Mouse (Mus musculus) cerebellum, postnatal 10 days (tissue): Measurements from ENCODE around the gene Kcnh2.

Experiments
- DNase-seq, 2 experiments: peaks; one replicate each; pipeline ENCODE4 v3.0.0; 2021; ENCODE audit warnings: mixed read lengths in 2 of 2

Gene Kcnh2

DNA sequence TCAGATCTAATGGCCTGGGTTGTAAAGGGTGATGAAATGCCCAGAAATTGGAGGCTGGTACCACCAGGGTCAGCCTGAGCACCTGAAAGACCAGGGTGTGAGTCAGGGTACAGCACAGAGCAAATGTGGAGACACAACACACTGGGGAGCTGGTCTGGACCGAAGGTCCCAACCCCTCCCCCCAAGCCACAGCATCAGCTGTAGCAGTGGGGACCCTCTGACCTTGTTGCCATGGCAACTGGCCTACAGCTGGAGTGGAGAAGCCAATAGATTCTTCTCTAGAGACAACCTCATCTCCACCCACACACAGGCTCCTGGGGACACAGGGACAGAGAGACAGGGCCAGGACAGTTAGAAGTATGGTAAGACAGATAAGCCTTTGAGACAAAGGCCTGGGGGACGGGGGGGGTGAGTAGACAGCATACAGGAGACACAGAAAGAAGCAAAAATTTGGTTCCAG, 7.4 kb downstream of the Kcnh2 start:
- DNase-seq = peak; percentile 60

GRCm38 (mm10) chr5:24343379-24343778, 8.0 kb downstream of the Kcnh2 start:
- no peak for DNase-seq

DNA sequence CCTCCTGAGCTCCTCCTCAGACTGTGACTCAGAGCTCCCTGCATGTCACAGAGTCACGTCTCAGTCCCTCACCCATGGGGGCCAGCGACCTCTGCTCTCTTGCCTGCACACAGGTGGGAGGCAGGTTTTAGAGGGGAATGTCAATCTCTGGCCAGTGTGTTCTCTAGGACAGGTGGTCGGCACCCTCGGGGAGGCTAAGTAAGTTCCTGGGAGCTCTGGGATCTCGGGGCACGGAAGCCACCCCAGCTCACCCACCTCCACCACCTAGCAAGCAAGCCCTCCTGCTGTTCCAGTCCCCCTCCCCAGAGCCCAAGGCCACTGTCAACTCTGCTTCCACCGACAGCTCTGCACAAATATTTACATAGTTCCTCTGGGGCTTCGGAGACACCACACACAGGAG, 8.4 kb downstream of the Kcnh2 start:
- no peak for DNase-seq

GRCm38 (mm10) chr5:24342205-24342963, 9.0 kb downstream of the Kcnh2 start:
- DNase-seq = no peak

DNA sequence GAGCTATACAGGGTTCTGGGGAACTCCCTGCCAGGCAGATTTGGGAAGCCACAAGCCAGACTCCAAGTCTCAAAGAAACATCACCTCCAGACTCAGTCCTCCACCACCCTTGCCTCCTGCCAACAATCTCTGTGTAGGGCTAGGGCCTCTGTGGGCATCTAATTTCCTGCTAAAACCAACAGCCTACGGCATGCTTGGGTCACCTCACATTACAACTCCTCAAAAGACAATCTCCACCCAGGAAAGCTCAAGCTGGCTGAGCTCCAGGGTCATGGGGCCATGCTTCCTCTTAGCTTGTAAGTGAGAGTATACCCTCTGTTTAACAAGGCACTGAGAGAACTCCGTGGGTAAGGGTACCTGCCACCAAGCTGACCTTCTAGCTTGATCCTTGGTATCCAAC, 13.6 kb downstream of the Kcnh2 start:
- DNase-seq = no peak

DNA sequence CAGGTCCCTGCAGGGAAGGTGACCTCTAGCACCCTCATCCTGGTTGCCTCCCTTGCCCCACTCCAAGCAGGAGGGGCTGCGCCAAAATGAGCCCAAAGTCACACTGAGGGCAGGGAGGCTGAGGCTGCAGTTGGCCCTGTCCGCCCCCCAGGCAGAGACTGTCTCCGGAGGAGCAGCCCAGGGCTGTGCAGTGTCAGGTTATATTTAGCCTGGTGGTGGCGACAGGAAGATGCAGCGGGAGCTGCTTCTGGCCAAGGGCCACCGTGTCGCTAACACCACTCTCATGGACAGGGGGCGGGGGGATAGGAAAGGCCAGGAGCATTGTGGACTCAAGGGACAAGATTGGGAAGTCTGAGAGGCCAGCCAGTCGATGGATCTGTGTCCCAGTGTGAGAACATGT, 14.0 kb downstream of the Kcnh2 start:
- DNase-seq = peak; percentile 60 to 62

- peak; percentile 83 to 84 for DNase-seq
Observed at GRCm38 (mm10) chr5:24335888-24336511, 15.4 kb downstream of the Kcnh2 start.

DNA sequence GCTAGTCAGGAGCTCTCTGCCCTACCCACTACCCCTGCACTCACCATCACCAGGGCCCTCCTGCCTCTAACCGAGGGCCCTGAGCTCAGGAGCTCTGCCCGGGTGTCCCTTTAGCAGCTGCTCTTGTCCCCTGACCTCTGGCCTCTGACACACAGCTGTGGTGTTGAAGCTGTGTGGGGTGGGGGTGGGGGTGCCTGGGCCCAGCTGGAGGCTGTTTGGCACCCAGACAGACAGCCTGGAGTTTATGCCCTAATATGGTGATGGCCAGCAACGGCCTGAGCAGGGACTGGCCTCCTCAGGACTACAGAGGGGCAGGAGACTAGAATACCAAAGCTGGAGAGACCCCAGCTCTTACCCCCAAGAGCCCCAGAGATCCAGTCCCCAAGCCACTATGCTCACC, 16.7 kb downstream of the Kcnh2 start:
- no peak for DNase-seq

DNA sequence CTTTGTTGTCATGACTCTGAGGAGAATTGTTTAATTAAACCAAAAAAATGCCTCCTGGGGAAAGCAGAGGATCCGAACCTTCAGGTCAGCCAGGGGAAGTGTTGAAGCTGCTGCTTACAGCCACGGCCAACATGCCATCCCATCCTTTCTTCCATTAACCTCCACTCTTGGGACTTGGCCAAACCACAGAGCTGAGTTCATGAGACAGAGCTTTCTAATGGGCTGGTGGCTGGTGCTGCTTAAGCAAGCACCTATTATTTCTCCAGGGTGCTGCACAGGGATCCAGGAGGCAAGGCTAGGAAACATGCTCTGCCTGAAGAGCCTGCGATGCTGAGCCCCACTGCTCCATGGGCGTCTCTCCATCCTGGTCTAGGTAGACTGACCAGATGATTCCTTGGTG, 19.0 kb downstream of the Kcnh2 start:
- DNase-seq = no peak

GRCm38 (mm10) chr5:24329965-24330298, 21.5 kb downstream of the Kcnh2 start:
- DNase-seq = no peak

- peak; percentile 90 to 95 for DNase-seq
Observed at GRCm38 (mm10) chr5:24329212-24329964, 22.0 kb downstream of the Kcnh2 start.

- peak; percentile 84 to 89 for DNase-seq
Observed at GRCm38 (mm10) chr5:24328813-24329211, 22.6 kb downstream of the Kcnh2 start.

DNA sequence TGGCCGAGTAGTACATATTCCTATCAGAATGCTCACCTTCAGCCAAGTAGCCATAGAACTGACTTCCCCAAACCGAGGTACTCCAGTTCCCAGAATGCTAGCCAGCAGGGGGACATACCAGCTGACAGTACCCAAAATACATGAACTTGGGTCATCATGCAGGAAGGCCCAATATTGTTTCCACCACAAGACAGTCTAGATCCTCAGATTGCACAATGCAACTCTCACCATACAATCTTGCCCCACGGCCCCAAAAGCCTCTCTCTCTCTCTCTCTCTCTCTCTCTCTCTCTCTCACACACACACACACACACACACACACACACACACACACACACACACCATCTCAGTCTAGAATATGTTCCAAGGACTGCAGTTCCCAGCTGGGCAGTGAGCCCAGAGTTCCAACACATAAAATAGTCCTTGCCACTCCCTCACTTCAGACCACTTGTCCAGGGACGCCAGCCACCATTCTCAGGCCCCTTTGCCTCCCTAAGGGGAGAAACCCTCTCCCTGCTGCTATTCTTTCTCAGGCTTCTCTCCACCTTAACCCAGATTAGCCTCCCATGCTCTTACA, 24.5 kb downstream of the Kcnh2 start:
- DNase-seq = peak in 1 of 2 experiments; percentile 42

DNA sequence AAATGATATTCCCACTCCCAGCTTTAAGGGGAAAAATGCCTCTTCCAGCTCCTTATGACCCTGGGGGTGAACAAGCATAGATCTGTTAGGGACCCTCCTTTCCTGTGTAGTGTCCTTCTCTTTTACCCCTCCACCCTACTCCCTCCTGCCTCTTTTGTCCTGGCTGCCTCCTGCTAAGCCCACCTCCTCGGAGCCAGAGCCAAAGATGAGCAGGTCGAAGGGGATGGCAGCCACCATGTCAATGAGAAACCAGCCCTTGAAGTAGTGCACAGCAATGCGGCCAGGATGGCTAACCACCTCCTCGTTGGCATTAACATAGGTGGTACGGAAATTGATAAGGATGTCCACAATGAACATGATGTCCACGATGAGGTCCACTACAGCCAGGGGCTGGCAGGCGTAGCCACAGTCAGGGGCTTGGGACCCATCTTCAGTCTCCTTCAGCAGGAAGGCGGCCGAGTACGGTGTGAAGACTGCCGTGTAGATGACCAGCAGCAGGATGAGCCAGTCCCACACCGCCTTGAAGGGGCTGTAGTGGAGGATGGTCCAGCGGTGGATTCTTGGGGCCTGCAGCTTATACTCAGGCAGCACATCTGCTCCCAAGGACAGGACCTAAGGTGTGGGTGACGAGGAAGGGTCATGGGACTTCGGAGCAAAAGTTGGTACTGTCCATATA, 25.1 kb downstream of the Kcnh2 start:
- DNase-seq = no peak

DNA sequence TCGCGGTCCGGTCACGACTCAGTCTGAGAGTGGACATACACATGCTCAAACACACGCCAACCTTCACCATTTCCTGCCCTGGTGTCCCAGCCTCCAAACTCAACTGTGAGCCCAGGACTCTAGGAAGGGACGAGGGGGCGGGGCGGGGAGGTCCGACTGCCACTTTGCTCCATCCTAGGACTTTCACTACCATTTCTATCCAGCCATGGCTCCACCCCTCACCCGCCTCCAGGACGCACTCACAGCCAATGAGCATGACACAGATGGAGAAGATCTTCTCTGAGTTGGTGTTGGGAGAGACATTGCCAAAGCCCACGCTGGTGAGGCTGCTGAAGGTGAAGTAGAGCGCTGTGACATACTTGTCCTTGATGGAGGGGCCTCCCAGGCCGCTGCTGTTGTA, 26.2 kb downstream of the Kcnh2 start:
- no peak for DNase-seq

GRCm38 (mm10) chr5:24321711-24322682, 29.4 kb downstream of the Kcnh2 start:
- peak in 1 of 2 experiments; percentile 17 for DNase-seq

DNA sequence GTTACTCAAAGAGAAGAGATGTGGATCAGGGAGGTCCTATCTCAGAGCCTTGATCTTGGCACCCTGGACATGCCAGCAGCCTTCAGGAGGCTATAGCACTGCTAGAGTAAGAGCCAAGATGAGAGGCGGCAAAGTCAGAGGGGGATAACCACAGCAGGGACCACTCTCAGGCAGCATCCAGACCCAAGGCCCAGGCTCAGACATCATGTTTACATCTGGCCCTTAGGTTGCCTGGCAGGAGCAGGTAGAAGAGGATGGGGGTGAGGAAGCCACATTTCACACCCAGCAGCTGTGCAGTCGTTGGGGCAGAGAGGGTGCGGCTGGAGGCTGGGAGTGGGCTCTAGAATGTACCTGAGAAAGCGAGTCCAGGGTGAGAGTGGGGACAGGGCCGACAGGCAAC, 30.5 kb downstream of the Kcnh2 start:
- DNase-seq = no peak

DNA sequence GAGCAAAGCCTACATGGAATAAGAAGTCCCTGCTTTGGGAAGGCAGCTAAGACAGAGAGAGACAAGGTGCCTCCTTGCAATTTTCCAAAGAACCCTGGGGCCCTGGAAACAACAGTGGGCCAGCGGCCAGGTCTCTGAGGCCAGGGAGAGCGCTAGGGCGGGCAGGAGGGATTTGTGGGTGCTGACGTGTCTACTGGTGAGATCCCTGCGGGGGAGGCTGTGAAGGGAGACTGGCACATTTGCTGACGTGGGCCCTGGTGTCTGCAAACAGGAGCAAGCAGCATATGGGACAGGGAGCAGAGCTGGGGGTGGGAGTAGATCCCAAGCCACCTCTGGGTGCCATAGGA, 31.0 kb downstream of the Kcnh2 start:
- peak in 1 of 2 experiments; percentile 13 for DNase-seq

DNA sequence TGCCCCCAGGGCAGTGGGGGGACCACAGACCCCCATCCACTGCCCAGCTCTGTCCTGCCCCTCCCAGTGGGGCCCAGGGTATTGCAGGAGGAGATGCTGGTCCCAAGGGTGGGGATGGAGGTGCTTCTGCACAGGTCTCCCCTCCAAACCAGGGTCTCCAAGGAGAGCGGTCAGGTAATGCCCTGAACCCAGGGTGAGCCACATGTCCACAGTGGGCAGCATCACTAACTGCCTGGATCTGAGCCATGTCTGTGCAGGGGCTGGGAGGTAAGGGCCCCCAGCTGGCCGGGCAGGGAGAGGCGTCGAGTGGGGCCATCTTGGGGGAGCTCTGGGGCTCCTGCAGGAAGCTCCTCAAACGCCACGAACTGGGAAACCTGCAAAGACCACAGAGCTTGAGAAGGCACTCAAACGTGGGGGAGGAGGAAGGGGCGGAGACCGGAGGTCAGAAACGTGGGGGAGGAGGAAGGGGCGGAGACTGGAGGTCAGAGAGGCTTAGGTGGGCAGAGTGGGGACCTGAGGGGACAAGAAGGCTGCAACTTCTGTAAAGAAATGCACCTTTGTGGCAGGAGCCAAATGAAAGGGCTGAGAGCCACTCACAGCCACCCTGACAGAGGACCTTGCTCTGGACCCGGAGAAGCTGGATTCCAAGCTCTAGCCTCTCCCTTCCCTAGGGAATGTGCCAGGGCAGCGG, 31.5 kb downstream of the Kcnh2 start:
- peak in 1 of 2 experiments; percentile 13 for DNase-seq

DNA sequence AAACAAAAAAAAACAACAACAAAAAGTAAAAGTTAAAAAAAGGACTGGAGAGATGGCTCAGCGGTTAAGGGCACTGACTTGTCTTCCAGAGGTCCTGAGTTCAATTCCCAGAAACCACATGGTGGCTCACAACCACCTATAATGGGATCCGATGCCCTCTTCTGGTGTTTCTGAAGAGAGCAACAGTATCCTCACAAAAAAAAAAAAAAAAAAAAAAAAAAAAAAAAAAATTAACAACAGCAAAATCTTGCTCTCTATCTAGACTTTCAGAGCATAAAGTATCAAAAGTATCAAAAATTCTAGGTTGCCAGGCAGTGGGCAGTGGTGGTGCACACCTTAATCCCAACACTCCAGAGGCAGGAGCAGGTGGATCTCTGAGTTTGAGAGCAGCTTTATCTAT, 42.2 kb downstream of the Kcnh2 start:
- DNase-seq = no peak

DNA sequence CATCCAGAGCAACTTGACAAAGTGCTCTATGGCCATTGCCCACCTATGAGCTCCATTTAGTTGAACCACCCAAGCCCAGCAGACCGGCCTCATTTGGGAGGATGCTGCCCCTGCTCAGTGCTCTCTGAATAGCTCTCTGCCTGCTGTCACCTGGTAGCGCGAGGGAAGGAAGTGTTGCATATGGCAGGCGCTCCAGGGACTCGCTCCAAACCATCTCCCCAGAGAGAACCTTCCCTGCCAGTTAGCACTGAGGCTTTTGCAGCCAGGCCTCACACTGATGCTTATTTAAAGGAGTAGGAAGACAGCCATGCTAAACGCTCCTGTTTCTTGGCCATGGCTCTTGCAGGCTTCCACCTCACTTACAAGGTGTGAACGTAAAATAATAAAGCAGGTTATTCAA, 42.8 kb downstream of the Kcnh2 start:
- DNase-seq = peak; percentile 38 to 64
